Mouse (Mus musculus) neural tube, embryonic 12.5 days (tissue): ENCODE measurements around the gene Il1r1. TPM values are rescaled to one million over a fixed set of nuclear protein-coding genes. Genes with fewer than 3 reads are reported as not detected.

Experiments used
- ATAC-seq: fragments of 200-750 bp; cut with Nextera tagmentation; 2 replicates; pipeline ENCODE4 v1.8.0; 2017; ENCODE audit warnings: low read depth, mild to moderate bottlenecking, moderate TSS enrichment, moderate library complexity; ENCODE audit not compliant: low FRiP score
- H3K27ac ChIP-seq: fragments of 300-500 bp; sonication (generic); 2 replicates; pipeline ENCODE4 v1.5.1; 2016
- H3K27me3 ChIP-seq: fragments of 300-500 bp; sonication (generic); replicated peaks from 2 replicates; pipeline ENCODE4 v1.6.1; 2016; ENCODE audit warnings: mild to moderate bottlenecking
- H3K36me3 ChIP-seq: fragments of 300-500 bp; sonication (generic); 2 replicates; pipeline ENCODE4 v1.6.1; 2016; ENCODE audit warnings: mild to moderate bottlenecking
- H3K4me1 ChIP-seq: fragments of 300-500 bp; sonication (generic); 2 replicates; pipeline ENCODE4 v1.6.1; 2016
- H3K4me2 ChIP-seq: fragments of 300-500 bp; sonication (generic); replicated peaks from 2 replicates; pipeline ENCODE4 v1.6.1; 2016; ENCODE audit warnings: mild to moderate bottlenecking
- H3K4me3 ChIP-seq: fragments of 300-500 bp; sonication (generic); 2 replicates; pipeline ENCODE4 v1.5.1; 2016
- H3K9ac ChIP-seq: fragments of 300-500 bp; sonication (generic); 2 replicates; pipeline ENCODE4 v1.6.1; 2016; ENCODE audit warnings: mild to moderate bottlenecking
- H3K9me3 ChIP-seq: fragments of 300-500 bp; sonication (generic); 2 replicates; pipeline ENCODE4 v1.6.1; 2016; ENCODE audit warnings: mild to moderate bottlenecking
- WGBS: fragments of 180-500 bp; shearing (Covaris S2); methylation state at CpG from one replicate; pipeline ENCODE4 v1.1.7; 2016; 5-methylcytosine and 5-hydroxymethylcytosine counted together
- polyA plus RNA-seq: library from polyadenylated mRNA; unstranded; fragments of >200 nt; fragmentation: Nextera tagmentation; extraction: Ambion mirVana; gene quantifications from 2 replicates; pipeline ENCODE4 v1.2.1, GENCODE M21; 2016

The Il1r1 gene
- polyA plus RNA-seq, 1 experiment from 2014 or later = 0.66 TPM

DNA sequence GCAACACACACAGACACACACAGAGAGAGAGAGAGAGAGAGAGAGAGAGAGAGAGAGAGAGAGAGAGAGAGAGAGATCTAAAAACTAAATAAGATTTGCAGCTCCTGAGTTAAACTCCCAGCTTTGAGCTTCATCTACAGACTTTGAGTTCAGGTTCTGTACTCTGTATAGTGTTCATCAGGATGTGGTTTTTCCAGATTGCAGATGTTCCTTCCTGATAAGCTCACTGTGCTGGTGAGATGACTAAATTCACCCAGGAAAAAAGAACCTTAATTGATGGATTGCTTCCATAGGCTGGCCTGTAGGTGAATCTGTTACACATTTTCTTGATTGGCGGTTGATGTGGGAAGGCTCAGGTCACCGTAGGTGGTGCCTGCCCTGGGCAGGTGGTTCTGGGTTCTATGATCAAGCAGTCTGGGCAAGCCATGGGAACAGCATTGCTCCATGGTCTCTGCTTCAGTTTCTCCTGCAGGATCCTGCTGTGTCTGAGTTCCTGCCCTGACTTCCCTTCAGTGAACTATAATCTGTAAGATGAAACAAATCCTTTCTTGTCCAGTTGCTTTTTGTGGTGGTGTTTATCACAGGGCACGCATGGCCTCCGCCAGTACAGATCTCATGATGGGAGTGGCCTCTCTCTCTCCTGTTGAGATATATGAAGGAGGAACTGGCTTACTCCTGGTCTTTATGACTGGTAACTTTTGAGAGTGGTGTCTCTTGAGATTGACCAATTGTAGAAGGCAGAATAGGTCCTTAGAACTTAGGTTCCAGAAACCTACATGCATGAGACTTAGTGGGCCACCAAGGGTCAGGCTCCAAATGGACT lies 11.3 kb upstream of the Il1r1 start:
- no peak for ATAC-seq
- Histone ChIP-seq H3K4me1 (no peaks in the 10 kb centered on the region), H3K4me3 (no peak overlapping the region), H3K4me2 (no peak overlapping the region), H3K9me3 (peaks cover 4% of the 10 kb centered on the region; the same call in 1 of the 2 replicates), H3K9ac (no peak overlapping the region), H3K27ac (no peak overlapping the region), H3K27me3 (no peaks in the 10 kb centered on the region), H3K36me3 (no peaks in the 10 kb centered on the region)
- WGBS = 90% methylated on average over 4 of the region's 4 CpGs

GRCm38 (mm10) chr1:40217521-40217920 lies 7.4 kb upstream of the Il1r1 start:
- Histone ChIP-seq H3K27me3 (no peaks in the 10 kb centered on the region), H3K4me2 (no peak overlapping the region), H3K36me3 (no peaks in the 10 kb centered on the region), H3K9ac (no peak overlapping the region), H3K4me1 (no peaks in the 10 kb centered on the region), H3K4me3 (no peak overlapping the region), H3K27ac (no peak overlapping the region), H3K9me3 (peaks cover 4% of the 10 kb centered on the region; the same call in 1 of the 2 replicates)
- 86% methylated on average over 5 of the region's 5 CpGs for WGBS
- no peak for ATAC-seq

DNA sequence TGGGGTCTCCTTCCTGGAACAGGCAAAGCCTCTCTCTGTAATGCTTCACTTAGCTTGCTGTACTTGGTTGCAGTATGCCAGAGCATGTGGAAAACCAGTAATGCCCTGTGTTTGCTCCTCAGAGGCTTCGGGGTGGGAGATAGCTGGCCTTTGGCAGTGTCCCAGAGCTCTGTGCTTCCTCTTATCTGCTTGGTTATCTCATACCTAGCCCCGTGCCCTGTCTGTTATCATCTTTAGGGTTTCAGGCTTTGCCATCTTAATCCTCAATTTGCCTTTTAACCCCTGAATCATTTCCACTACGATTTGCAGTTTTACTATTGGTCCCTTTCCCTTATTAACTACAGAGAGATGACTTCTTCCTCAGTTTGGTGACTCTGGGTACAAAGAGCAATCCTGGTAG lies 6.3 kb upstream of the Il1r1 start:
- Histone ChIP-seq H3K9ac (no peak overlapping the region), H3K9me3 (peaks cover 4% of the 10 kb centered on the region; the same call in 1 of the 2 replicates), H3K4me3 (no peak overlapping the region), H3K4me1 (no peaks in the 10 kb centered on the region), H3K27ac (no peak overlapping the region), H3K4me2 (no peak overlapping the region), H3K27me3 (no peaks in the 10 kb centered on the region), H3K36me3 (no peaks in the 10 kb centered on the region)
- ATAC-seq = no peak
- 78% methylated on average over 3 of the region's 3 CpGs for WGBS

GRCm38 (mm10) chr1:40220549-40220948 lies 4.3 kb upstream of the Il1r1 start:
- H3K4me2 ChIP-seq = no peak overlapping the region
- H3K9me3 ChIP-seq = peaks cover 4% of the 10 kb centered on the region; the same call in 1 of the 2 replicates
- H3K4me1 ChIP-seq = no peaks in the 10 kb centered on the region
- no peak overlapping the region for H3K9ac ChIP-seq
- no peak overlapping the region for H3K4me3 ChIP-seq
- H3K36me3 ChIP-seq = no peaks in the 10 kb centered on the region
- no peaks in the 10 kb centered on the region for H3K27me3 ChIP-seq
- no peak for ATAC-seq
- WGBS = 56% methylated on average over 1 of the region's 1 CpGs
- no peak overlapping the region for H3K27ac ChIP-seq

DNA sequence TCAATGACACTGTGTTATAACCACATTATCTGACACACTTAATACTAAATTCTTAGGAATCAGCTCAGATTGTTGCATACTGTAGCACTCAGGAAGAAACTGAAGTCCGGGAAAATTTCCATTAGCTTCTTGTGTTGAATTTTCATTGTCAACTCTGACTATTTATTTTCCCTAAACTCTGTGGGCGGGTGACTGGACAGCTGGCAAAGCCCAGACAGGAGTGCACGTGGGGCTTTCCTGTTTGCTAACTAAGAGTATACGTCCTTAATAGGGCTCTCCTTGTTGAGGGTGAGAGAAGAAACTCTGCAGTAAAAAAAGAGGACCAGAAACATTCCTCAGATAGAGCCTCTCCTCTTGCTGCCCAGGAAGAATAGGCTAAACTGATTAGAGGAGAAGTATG lies 3.0 kb upstream of the Il1r1 start:
- WGBS = 74% methylated on average over 4 of the region's 4 CpGs
- Histone ChIP-seq H3K4me1 (no peaks in the 10 kb centered on the region), H3K9ac (no peak overlapping the region), H3K27ac (no peak overlapping the region), H3K4me3 (no peak overlapping the region), H3K27me3 (no peaks in the 10 kb centered on the region), H3K36me3 (no peaks in the 10 kb centered on the region), H3K9me3 (no peaks in the 10 kb centered on the region), H3K4me2 (no peak overlapping the region)
- no peak for ATAC-seq

- Histone ChIP-seq H3K36me3 (no peaks in the 10 kb centered on the region), H3K27me3 (no peaks in the 10 kb centered on the region), H3K9me3 (no peaks in the 10 kb centered on the region), H3K4me3 (no peak overlapping the region), H3K9ac (no peak overlapping the region), H3K27ac (no peak overlapping the region), H3K4me2 (no peak overlapping the region), H3K4me1 (no peaks in the 10 kb centered on the region)
- ATAC-seq = no peak
- 84% methylated on average over 8 of the region's 8 CpGs for WGBS
These were observed 2.2 kb upstream of the Il1r1 start for GRCm38 (mm10) chr1:40222680-40223079.

DNA sequence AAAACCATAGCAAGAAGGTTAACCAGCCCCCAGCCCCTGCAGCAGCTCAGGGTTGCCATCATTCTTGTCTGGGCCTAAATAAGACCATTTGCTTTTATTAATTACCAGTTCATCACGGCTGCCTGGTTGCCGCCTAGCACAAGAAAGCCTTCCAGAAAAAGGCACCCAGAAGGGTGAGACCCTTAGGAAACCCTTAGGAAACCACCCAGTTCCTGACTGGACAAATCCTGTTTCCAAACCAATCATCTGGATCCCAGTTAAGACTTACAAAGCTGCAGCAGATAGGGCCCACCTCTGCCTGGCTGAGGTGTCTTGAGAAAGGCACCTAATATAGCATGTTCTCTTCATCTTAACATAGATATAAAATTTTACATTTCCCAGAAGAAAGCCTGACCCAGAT lies 1.3 kb upstream of the Il1r1 start:
- no peak for ATAC-seq
- 87% methylated on average over 2 of the region's 2 CpGs for WGBS
- H3K27ac ChIP-seq = no peak overlapping the region

GRCm38 (mm10) chr1:40225580-40225979 lies 700 bp downstream of the Il1r1 start:
- Histone ChIP-seq H3K27me3 (no peaks in the 10 kb centered on the region), H3K4me2 (no peak overlapping the region), H3K4me1 (no peaks in the 10 kb centered on the region), H3K4me3 (no peak overlapping the region), H3K9ac (no peak overlapping the region), H3K27ac (no peak overlapping the region), H3K36me3 (no peaks in the 10 kb centered on the region), H3K9me3 (no peaks in the 10 kb centered on the region)
- ATAC-seq = no peak
- 67% methylated on average over 2 of the region's 2 CpGs for WGBS

More for the DNA sequence above, 1.3 kb upstream of the Il1r1 start:
- H3K9me3 ChIP-seq = no peaks in the 10 kb centered on the region
- no peak overlapping the region for H3K4me3 ChIP-seq
- no peaks in the 10 kb centered on the region for H3K27me3 ChIP-seq
- H3K4me1 ChIP-seq = no peaks in the 10 kb centered on the region
- H3K9ac ChIP-seq = no peak overlapping the region
- H3K4me2 ChIP-seq = no peak overlapping the region
- no peaks in the 10 kb centered on the region for H3K36me3 ChIP-seq

- H3K27ac ChIP-seq = no peak overlapping the region
These were observed 4.2 kb downstream of the Il1r1 start for GRCm38 (mm10) chr1:40229033-40229432.

GRCm38 (mm10) chr1:40229771-40230280 lies 4.9 kb downstream of the Il1r1 start:
- no peak overlapping the region for H3K4me2 ChIP-seq
- WGBS = 93% methylated on average over 3 of the region's 3 CpGs
- no peak overlapping the region for H3K27ac ChIP-seq
- H3K36me3 ChIP-seq = no peaks in the 10 kb centered on the region
- H3K9me3 ChIP-seq = no peaks in the 10 kb centered on the region
- no peak overlapping the region for H3K4me3 ChIP-seq
- H3K27me3 ChIP-seq = no peaks in the 10 kb centered on the region
- H3K4me1 ChIP-seq = no peaks in the 10 kb centered on the region
- no peak overlapping the region for H3K9ac ChIP-seq
- no peak for ATAC-seq

More at GRCm38 (mm10) chr1:40229033-40229432, 4.2 kb downstream of the Il1r1 start:
- Histone ChIP-seq H3K27me3 (no peaks in the 10 kb centered on the region), H3K4me3 (no peak overlapping the region), H3K4me1 (no peaks in the 10 kb centered on the region), H3K9ac (no peak overlapping the region), H3K36me3 (no peaks in the 10 kb centered on the region), H3K9me3 (no peaks in the 10 kb centered on the region), H3K4me2 (no peak overlapping the region)
- ATAC-seq = no peak
- 81% methylated on average over 3 of the region's 3 CpGs for WGBS

GRCm38 (mm10) chr1:40230336-40230735 lies 5.5 kb downstream of the Il1r1 start:
- ATAC-seq = no peak
- WGBS = 87% methylated on average over 7 of the region's 7 CpGs
- no peak overlapping the region for H3K4me2 ChIP-seq
- no peak overlapping the region for H3K9ac ChIP-seq
- no peaks in the 10 kb centered on the region for H3K36me3 ChIP-seq
- H3K27me3 ChIP-seq = no peaks in the 10 kb centered on the region
- H3K4me3 ChIP-seq = no peak overlapping the region
- no peaks in the 10 kb centered on the region for H3K9me3 ChIP-seq
- no peak overlapping the region for H3K27ac ChIP-seq
- H3K4me1 ChIP-seq = no peaks in the 10 kb centered on the region

GRCm38 (mm10) chr1:40231116-40231515 lies 6.2 kb downstream of the Il1r1 start:
- Histone ChIP-seq H3K4me3 (no peak overlapping the region), H3K36me3 (no peaks in the 10 kb centered on the region), H3K9me3 (no peaks in the 10 kb centered on the region), H3K27ac (no peak overlapping the region), H3K4me1 (no peaks in the 10 kb centered on the region), H3K9ac (no peak overlapping the region), H3K4me2 (no peak overlapping the region), H3K27me3 (no peaks in the 10 kb centered on the region)
- 86% methylated on average over 3 of the region's 3 CpGs for WGBS
- ATAC-seq = no peak

DNA sequence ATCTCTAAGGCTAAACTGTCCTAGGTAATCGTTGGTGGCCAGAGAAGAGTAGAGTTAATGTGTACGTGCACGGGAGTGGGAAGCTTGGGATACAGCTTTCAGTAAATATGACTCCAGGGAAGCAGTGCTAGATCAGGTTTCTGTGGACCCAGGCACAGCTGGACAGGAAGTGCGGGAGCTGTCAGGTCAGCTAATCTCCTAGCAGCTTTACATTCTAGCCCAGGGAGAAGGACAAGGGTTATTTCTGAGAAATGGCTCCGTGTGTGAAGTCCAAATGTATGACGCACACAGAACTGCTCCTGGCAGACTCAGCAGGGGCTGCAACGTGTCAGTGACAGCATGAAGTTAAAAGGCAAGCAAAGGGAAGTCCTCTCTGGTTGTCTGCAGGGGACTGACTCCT lies 8.3 kb downstream of the Il1r1 start:
- ATAC-seq = no peak
- 71% methylated on average over 7 of the region's 7 CpGs for WGBS

More for the DNA sequence above, 8.3 kb downstream of the Il1r1 start:
- H3K9me3 ChIP-seq = no peaks in the 10 kb centered on the region
- no peaks in the 10 kb centered on the region; the same call in 1 of the 2 replicates for H3K4me1 ChIP-seq
- no peak overlapping the region for H3K9ac ChIP-seq
- H3K4me2 ChIP-seq = no peak overlapping the region
- H3K4me3 ChIP-seq = no peak overlapping the region
- H3K27ac ChIP-seq = no peak overlapping the region
- H3K27me3 ChIP-seq = no peaks in the 10 kb centered on the region
- H3K36me3 ChIP-seq = no peaks in the 10 kb centered on the region
